Mouse (Mus musculus): ENCODE measurements at regions not wholly inside any gene's neighbourhood (a gene's known extent, or its start where the extent isn't known, plus 50 kb on each side); places are given as distances from the start of the nearest gene placed in this dataset.

GRCm38 (mm10) chr9:86219669-86220068 lies 245.1 kb downstream of the Ube2cbp start:
- H3K9ac ChIP-seq (ENCODE audit: insufficient read depth, low read depth): no peak overlapping the region
- H3K9me3 ChIP-seq (replicated peaks; ENCODE audit: low read length): no peaks in the 10 kb centered on the region
- H3K36me3 ChIP-seq (replicated peaks in 1 of 2; ENCODE audit: control insufficient read depth in 1 of 2, insufficient read depth in 1 of 2, low read length in 1 of 2): no peaks in the 10 kb centered on the region
- DNase-seq (ENCODE audit: extremely low read depth): no peak
- H3K79me2 ChIP-seq (replicated peaks; ENCODE audit: control insufficient read depth, extremely low read depth, insufficient read depth, poor library complexity, severe bottlenecking): no peaks in the 10 kb centered on the region
- in situ Hi-C loops (cut with MboI; ENCODE audit: low pct_ligation_motif_present, low pct_unique_long_range_greater_than_20kb, low sequenced_read_pairs): no loop called here
- H3K4me1 ChIP-seq (ENCODE audit: control insufficient read depth in 1 of 2, insufficient read depth in 2 of 2): peaks cover 0 to 5% of the 10 kb centered on the region in 2 experiments; a peak in 2 of 4 replicates
- dilution Hi-C loops (cut with MboI; ENCODE audit: extremely low pct_ligation_motif_present, extremely low pct_unique_long_range_greater_than_20kb, low sequenced_read_pairs): no loop called here
- no peak overlapping the region for H3K4me2 ChIP-seq (ENCODE audit: insufficient read depth, low read depth, poor library complexity, severe bottlenecking)
- TF ChIP-seq PAX5 (IDR thresholded peaks at IDR 0.05; ENCODE audit: low read length): no peak
- no peak for TF ChIP-seq POLR2AphosphoS2 (IDR thresholded peaks at IDR 0.05; ENCODE audit: low read depth, low read length)
- TF ChIP-seq ETS1 (conservative IDR thresholded peaks at IDR 0.05; ENCODE audit: low read depth, low read length): no peak
- no peaks in the 10 kb centered on the region for H3K27me3 ChIP-seq (replicated peaks)
- no peak overlapping the region for H3K27ac ChIP-seq (ENCODE audit: insufficient read depth, low read depth)
- H3K4me3 ChIP-seq (replicated peaks in 1 of 3; ENCODE audit: low read depth in 2 of 3, low read length in 2 of 3, poor library complexity in 1 of 3): no peak overlapping the region

GRCm38 (mm10) chr9:86224530-86224929 lies 240.2 kb downstream of the Ube2cbp start:
- in situ Hi-C loops (cut with MboI; ENCODE audit: low pct_ligation_motif_present, low pct_unique_long_range_greater_than_20kb, low sequenced_read_pairs) (no loop called here), dilution Hi-C loops (cut with MboI; ENCODE audit: extremely low pct_ligation_motif_present, extremely low pct_unique_long_range_greater_than_20kb, low sequenced_read_pairs) (no loop called here)
- peaks cover 0 to 6% of the 10 kb centered on the region in 2 experiments; a peak in 2 of 4 replicates for H3K4me1 ChIP-seq (ENCODE audit: control insufficient read depth in 1 of 2, insufficient read depth in 2 of 2)
- no peaks in the 10 kb centered on the region for H3K27me3 ChIP-seq (replicated peaks)
- no peaks in the 10 kb centered on the region for H3K36me3 ChIP-seq (replicated peaks in 1 of 2; ENCODE audit: control insufficient read depth in 1 of 2, insufficient read depth in 1 of 2, low read length in 1 of 2)
- no peak overlapping the region for H3K27ac ChIP-seq (ENCODE audit: insufficient read depth, low read depth)
- TF ChIP-seq TBP (conservative IDR thresholded peaks at IDR 0.05; ENCODE audit: low read depth, low read length) (no peak), BHLHE40 (IDR thresholded peaks at IDR 0.05; ENCODE audit: low read depth, low read length) (0 out of 2 replicates have a peak, but pooled peaks have one; percentile 7)
- no peaks in the 10 kb centered on the region for H3K9me3 ChIP-seq (replicated peaks; ENCODE audit: low read length)
- DNase-seq (ENCODE audit: extremely low read depth): no peak
- H3K9ac ChIP-seq (ENCODE audit: insufficient read depth, low read depth): no peak overlapping the region
- no peaks in the 10 kb centered on the region for H3K79me2 ChIP-seq (replicated peaks; ENCODE audit: control insufficient read depth, extremely low read depth, insufficient read depth, poor library complexity, severe bottlenecking)
- H3K4me3 ChIP-seq (replicated peaks in 1 of 3; ENCODE audit: low read depth in 2 of 3, low read length in 2 of 3, poor library complexity in 1 of 3): no peak overlapping the region
- H3K4me2 ChIP-seq (ENCODE audit: insufficient read depth, low read depth, poor library complexity, severe bottlenecking): no peak overlapping the region

- H3K4me3 ChIP-seq (replicated peaks in 1 of 3; ENCODE audit: low read depth in 2 of 3, low read length in 2 of 3, poor library complexity in 1 of 3): no peak overlapping the region
- H3K27ac ChIP-seq (ENCODE audit: insufficient read depth, low read depth): no peak overlapping the region
- no peak for DNase-seq (ENCODE audit: extremely low read depth)
- peak overlapping the region; percentile 13; the same call in 1 of the 2 replicates for H3K4me2 ChIP-seq (ENCODE audit: insufficient read depth, low read depth, poor library complexity, severe bottlenecking)
- H3K9ac ChIP-seq (ENCODE audit: insufficient read depth, low read depth): no peak overlapping the region
- dilution Hi-C loops (cut with MboI; ENCODE audit: extremely low pct_ligation_motif_present, extremely low pct_unique_long_range_greater_than_20kb, low sequenced_read_pairs): no loop called here
- H3K79me2 ChIP-seq (replicated peaks; ENCODE audit: control insufficient read depth, extremely low read depth, insufficient read depth, poor library complexity, severe bottlenecking): no peaks in the 10 kb centered on the region
- no peaks in the 10 kb centered on the region for H3K4me1 ChIP-seq (ENCODE audit: control insufficient read depth in 1 of 2, insufficient read depth in 2 of 2)
- no peak for TF ChIP-seq KAT2A (IDR thresholded peaks at IDR 0.05; ENCODE audit: insufficient replicate concordance, low read length)
- no peak for TF ChIP-seq NELFE (IDR thresholded peaks at IDR 0.05; ENCODE audit: low read depth, low read length)
- TF ChIP-seq CTCF (conservative IDR thresholded peaks at IDR 0.05 in 1 of 2, IDR thresholded peaks at IDR 0.05 in 1 of 2; ENCODE audit: low read depth in 2 of 2, low read length in 2 of 2): no peak
- no peak for TF ChIP-seq E2F4 (IDR thresholded peaks at IDR 0.05; ENCODE audit: insufficient replicate concordance, low read depth, low read length)
- TF ChIP-seq POLR2AphosphoS2 (IDR thresholded peaks at IDR 0.05; ENCODE audit: low read depth, low read length): no peak
- no peak for TF ChIP-seq TCF12 (IDR thresholded peaks at IDR 0.05; ENCODE audit: low read depth, low read length)
- no peak for TF ChIP-seq IRF4 (IDR thresholded peaks at IDR 0.05; ENCODE audit: low read depth, low read length)
- TF ChIP-seq MEF2A (IDR thresholded peaks at IDR 0.05; ENCODE audit: borderline replicate concordance, low read depth, low read length): no peak
- TF ChIP-seq ZNF384 (IDR thresholded peaks at IDR 0.05; ENCODE audit: low read depth, low read length): no peak
- TF ChIP-seq ZMIZ1 (IDR thresholded peaks at IDR 0.05; ENCODE audit: low read depth, low read length): no peak
- no peak for TF ChIP-seq ETS1 (conservative IDR thresholded peaks at IDR 0.05; ENCODE audit: low read depth, low read length)
- no peak for TF ChIP-seq UBTF (IDR thresholded peaks at IDR 0.05; ENCODE audit: low read depth, low read length)
- no peak for TF ChIP-seq JUND (conservative IDR thresholded peaks at IDR 0.05; ENCODE audit: low read depth, low read length)
- TF ChIP-seq SMC3 (IDR thresholded peaks at IDR 0.05; ENCODE audit: low read depth, low read length): no peak
- no peak for TF ChIP-seq RAD21 (IDR thresholded peaks at IDR 0.05; ENCODE audit: low read depth, low read length)
- TF ChIP-seq ZC3H11A (IDR thresholded peaks at IDR 0.05; ENCODE audit: low read depth, low read length): no peak
- TF ChIP-seq MXI1 (IDR thresholded peaks at IDR 0.05; ENCODE audit: low read depth, low read length): no peak
- H3K9me3 ChIP-seq (replicated peaks; ENCODE audit: low read length): no peaks in the 10 kb centered on the region
- in situ Hi-C loops (cut with MboI; ENCODE audit: low pct_ligation_motif_present, low pct_unique_long_range_greater_than_20kb, low sequenced_read_pairs): no loop called here
- no peaks in the 10 kb centered on the region for H3K27me3 ChIP-seq (replicated peaks)
- no peaks in the 10 kb centered on the region for H3K36me3 ChIP-seq (replicated peaks in 1 of 2; ENCODE audit: control insufficient read depth in 1 of 2, insufficient read depth in 1 of 2, low read length in 1 of 2)
These were observed 233.9 kb downstream of the Ube2cbp start for GRCm38 (mm10) chr9:86230673-86231350.
